Mouse (Mus musculus): ENCODE measurements around the gene Gabarapl1. TPM values are rescaled to one million over a fixed set of nuclear protein-coding genes. Genes with fewer than 3 reads are reported as not detected.

The Gabarapl1 gene
- polyA plus RNA-seq, 2 experiments, result 8.2 to 19.2 TPM

DNA sequence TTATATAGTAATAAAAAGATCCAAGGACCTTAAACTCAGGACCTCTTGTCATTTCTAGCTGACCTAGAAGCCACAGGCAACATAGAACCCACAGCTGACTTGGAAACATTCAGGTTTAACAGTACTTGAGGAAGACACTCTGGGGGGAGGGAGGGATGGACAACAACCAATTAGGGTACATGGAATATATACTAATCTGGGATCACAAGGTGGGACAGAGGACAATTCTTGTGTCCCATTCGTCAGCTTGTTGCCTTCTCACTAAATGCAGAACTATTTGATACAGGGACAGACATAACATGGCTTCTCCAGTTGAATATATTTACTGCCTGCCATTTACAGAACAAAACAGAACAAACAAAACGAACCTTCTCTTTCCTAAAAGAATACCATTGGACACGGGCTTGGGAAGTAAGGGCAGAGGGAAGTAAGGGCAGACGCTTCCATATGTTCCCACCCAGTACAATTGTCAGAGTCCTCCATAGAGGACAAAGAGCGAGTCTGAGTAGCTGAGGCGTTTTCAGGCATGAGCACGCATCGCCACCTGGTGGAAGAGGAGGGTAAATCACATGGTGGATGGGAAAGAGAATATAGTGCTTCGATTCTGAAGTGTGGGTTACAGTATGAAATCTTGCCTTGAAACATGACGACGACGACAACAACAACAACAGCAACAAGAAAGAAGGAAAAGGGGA, 26.1 kb downstream of the Gabarapl1 start:
- Histone ChIP-seq H3K4me2 (ENCODE audit: low read depth) (no peak overlapping the region), H3K27me3 (ENCODE audit: control insufficient read depth, insufficient read depth, low read length) (no peaks in the 10 kb centered on the region), H3K9me3 (ENCODE audit: control insufficient read depth, low read length) (no peaks in the 10 kb centered on the region), H3K36me3 (replicated peaks; ENCODE audit: control insufficient read depth, insufficient read depth, low read depth) (no peaks in the 10 kb centered on the region), H3K4me1 (replicated peaks; ENCODE audit: control insufficient read depth in 2 of 2, insufficient read depth in 2 of 2, low read length in 1 of 2) (peaks cover 4 to 13% of the 10 kb centered on the region in 2 experiments; a peak in 3 of 4 replicates), H3K9ac (replicated peaks) (no peak overlapping the region), H3K27ac (no peak overlapping the region), H3K4me3 (ENCODE audit: insufficient read depth in 1 of 2, low read depth in 2 of 2, low read length in 2 of 2) (no peak overlapping the region)
- TF ChIP-seq EP300 (IDR thresholded peaks at IDR 0.05; ENCODE audit: low read depth), result no peak
- TF ChIP-seq CTCF (IDR thresholded peaks at IDR 0.05; ENCODE audit: low read depth), result peak; percentile 95
- WGBS (ENCODE audit: insufficient replicate concordance), result 10% methylated on average over 12 of the region's 12 CpGs
- DNase-seq (ENCODE audit: low read depth in 3 of 3, low spot score in 3 of 3), result peak; percentile 30 to 58 (median 37)
- ATAC-seq (ENCODE audit: insufficient read depth), result peak; percentile 54

DNA sequence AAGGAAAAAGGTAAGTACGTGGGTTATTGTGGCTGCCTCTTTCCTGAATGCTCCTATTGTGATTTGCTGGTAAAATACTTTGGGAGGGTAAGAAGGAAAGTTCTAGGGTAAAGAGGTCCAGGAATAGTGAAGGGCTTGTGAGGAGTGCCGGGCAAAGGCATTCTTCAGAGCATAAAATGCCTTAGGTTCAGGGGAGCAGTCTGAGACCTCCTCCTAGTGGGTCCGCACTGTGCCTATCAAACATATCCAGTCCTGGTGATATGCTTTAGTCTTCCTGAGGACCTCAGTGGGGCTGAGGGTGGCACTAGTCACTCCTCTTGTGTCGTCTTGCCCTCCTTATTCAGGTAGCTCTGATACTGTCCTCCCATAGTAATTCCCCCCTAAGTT, 26.7 kb downstream of the Gabarapl1 start:
- H3K36me3 ChIP-seq (replicated peaks; ENCODE audit: control insufficient read depth, insufficient read depth, low read depth), result no peaks in the 10 kb centered on the region
- H3K27ac ChIP-seq, result no peak overlapping the region
- no peak overlapping the region for H3K4me2 ChIP-seq (ENCODE audit: low read depth)
- DNase-seq (ENCODE audit: low read depth in 3 of 3, low spot score in 3 of 3) (no peak), ATAC-seq (ENCODE audit: insufficient read depth) (no peak)
- WGBS (ENCODE audit: insufficient replicate concordance), result 41% methylated on average over 4 of the region's 4 CpGs
- no peak overlapping the region for H3K9ac ChIP-seq (replicated peaks)
- no peak overlapping the region for H3K4me3 ChIP-seq (ENCODE audit: insufficient read depth in 1 of 2, low read depth in 2 of 2, low read length in 2 of 2)
- TF ChIP-seq CTCF (IDR thresholded peaks at IDR 0.05; ENCODE audit: low read depth) (no peak), EP300 (IDR thresholded peaks at IDR 0.05; ENCODE audit: low read depth) (no peak)
- no peaks in the 10 kb centered on the region for H3K27me3 ChIP-seq (ENCODE audit: control insufficient read depth, insufficient read depth, low read length)
- peaks cover 4 to 13% of the 10 kb centered on the region in 2 experiments; a peak in 3 of 4 replicates for H3K4me1 ChIP-seq (replicated peaks; ENCODE audit: control insufficient read depth in 2 of 2, insufficient read depth in 2 of 2, low read length in 1 of 2)
- H3K9me3 ChIP-seq (ENCODE audit: control insufficient read depth, low read length), result no peaks in the 10 kb centered on the region

DNA sequence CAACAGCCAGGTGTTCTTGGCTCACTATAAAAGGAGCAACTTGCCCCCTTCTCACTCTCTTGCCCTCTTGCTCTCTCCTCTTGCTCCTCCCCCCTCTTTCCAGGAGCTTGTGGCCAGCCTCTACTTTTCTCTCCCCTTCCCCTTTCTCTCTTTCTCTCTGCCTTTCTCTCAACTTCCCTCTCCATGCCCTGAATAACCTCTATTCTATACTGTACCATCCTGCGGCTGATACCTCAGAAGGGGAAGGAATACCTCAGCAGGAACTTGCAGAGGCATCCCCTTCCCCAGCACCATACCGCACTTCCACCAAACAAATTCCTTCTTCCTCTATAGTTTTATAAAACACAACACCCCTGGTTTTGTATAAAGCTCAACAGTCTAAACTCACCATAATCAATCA, 32.3 kb downstream of the Gabarapl1 start:
- Histone ChIP-seq H3K9me3 (ENCODE audit: control insufficient read depth, low read length) (no peaks in the 10 kb centered on the region), H3K36me3 (replicated peaks; ENCODE audit: control insufficient read depth, insufficient read depth, low read depth) (no peaks in the 10 kb centered on the region), H3K9ac (replicated peaks) (no peak overlapping the region), H3K4me3 (ENCODE audit: insufficient read depth in 1 of 2, low read depth in 2 of 2, low read length in 2 of 2) (no peak overlapping the region), H3K27me3 (ENCODE audit: control insufficient read depth, insufficient read depth, low read length) (no peaks in the 10 kb centered on the region), H3K4me1 (replicated peaks; ENCODE audit: control insufficient read depth in 2 of 2, insufficient read depth in 2 of 2, low read length in 1 of 2) (no peaks in the 10 kb centered on the region), H3K27ac (no peak overlapping the region), H3K4me2 (ENCODE audit: low read depth) (no peak overlapping the region)
- WGBS (ENCODE audit: insufficient replicate concordance), result 21% methylated on average over 2 of the region's 2 CpGs
- no peak for TF ChIP-seq CTCF (IDR thresholded peaks at IDR 0.05; ENCODE audit: low read depth)
- DNase-seq (ENCODE audit: low read depth in 3 of 3, low spot score in 3 of 3) (no peak), ATAC-seq (ENCODE audit: insufficient read depth) (no peak)

DNA sequence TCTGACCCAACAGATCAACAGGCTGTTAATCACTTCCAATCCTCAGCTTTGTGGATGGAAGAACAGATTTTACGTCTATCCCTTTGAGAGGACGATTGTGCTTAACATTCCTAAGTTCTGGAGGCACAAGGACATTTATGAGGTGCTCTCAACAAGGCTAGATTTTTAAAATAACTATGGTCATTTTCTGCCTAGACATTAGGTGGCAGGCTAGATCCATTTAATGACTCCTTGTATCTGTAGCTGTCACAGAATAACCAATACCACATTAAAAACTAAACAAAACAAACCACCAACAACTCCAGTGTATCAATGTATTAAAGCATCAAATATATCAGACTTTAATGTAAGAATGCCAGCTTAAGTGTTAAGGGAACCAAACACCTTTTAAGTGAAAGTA, 42.4 kb downstream of the Gabarapl1 start:
- Histone ChIP-seq H3K9me3 (ENCODE audit: control insufficient read depth, low read length) (no peaks in the 10 kb centered on the region), H3K27ac (no peak overlapping the region), H3K4me3 (ENCODE audit: insufficient read depth in 1 of 2, low read depth in 2 of 2, low read length in 2 of 2) (no peak overlapping the region), H3K36me3 (replicated peaks; ENCODE audit: control insufficient read depth, insufficient read depth, low read depth) (no peaks in the 10 kb centered on the region), H3K4me2 (ENCODE audit: low read depth) (no peak overlapping the region), H3K4me1 (replicated peaks; ENCODE audit: control insufficient read depth in 2 of 2, insufficient read depth in 2 of 2, low read length in 1 of 2) (no peaks in the 10 kb centered on the region), H3K27me3 (ENCODE audit: control insufficient read depth, insufficient read depth, low read length) (no peaks in the 10 kb centered on the region), H3K9ac (replicated peaks) (no peak overlapping the region)
- DNase-seq (ENCODE audit: low read depth in 3 of 3, low spot score in 3 of 3) (no peak), ATAC-seq (ENCODE audit: insufficient read depth) (no peak)
- WGBS (ENCODE audit: insufficient replicate concordance), result 2% methylated on average over 2 of the region's 2 CpGs
- no peak for TF ChIP-seq CTCF (IDR thresholded peaks at IDR 0.05; ENCODE audit: low read depth)
- no peak for TF ChIP-seq EP300 (IDR thresholded peaks at IDR 0.05; ENCODE audit: low read depth)

DNA sequence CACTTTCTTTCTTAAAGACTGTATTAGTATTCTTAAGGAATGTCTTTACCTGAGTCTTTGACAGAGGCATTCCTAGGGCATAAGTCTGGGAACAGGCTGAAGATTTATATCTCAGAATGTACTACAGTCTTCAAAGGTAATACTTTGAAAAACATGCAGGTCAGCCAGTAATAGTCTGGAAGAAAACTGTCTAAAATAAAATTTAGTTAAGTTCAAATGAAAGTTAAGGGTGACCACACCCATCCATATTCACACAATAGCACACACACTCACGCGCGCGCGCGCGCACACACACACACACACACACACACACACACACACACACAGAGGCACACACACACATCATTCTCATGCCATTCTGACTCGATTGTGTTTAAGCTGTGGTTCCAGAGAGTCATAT, 44.6 kb downstream of the Gabarapl1 start, which contains the start of gene Klre1:
TSS of gene Klre1 (plus strand) at position 301 of the 400 bp plus-strand sequence.
- WGBS (ENCODE audit: insufficient replicate concordance), result 90% methylated on average over 8 of the region's 8 CpGs
- Histone ChIP-seq H3K9me3 (ENCODE audit: control insufficient read depth, low read length) (no peaks in the 10 kb centered on the region), H3K4me1 (replicated peaks; ENCODE audit: control insufficient read depth in 2 of 2, insufficient read depth in 2 of 2, low read length in 1 of 2) (no peaks in the 10 kb centered on the region), H3K4me3 (ENCODE audit: insufficient read depth in 1 of 2, low read depth in 2 of 2, low read length in 2 of 2) (no peak within 1 kb of the TSS), H3K4me2 (ENCODE audit: low read depth) (no peak within 1 kb of the TSS), H3K9ac (replicated peaks) (no peak within 1 kb of the TSS), H3K27ac (no peak within 1 kb of the TSS), H3K27me3 (ENCODE audit: control insufficient read depth, insufficient read depth, low read length) (no peaks in the 10 kb centered on the region), H3K36me3 (replicated peaks; ENCODE audit: control insufficient read depth, insufficient read depth, low read depth) (no peaks in the 10 kb centered on the region)
- DNase-seq (ENCODE audit: low read depth in 3 of 3, low spot score in 3 of 3), result no peak
- ATAC-seq (ENCODE audit: insufficient read depth), result no peak
- no peak for TF ChIP-seq CTCF (IDR thresholded peaks at IDR 0.05; ENCODE audit: low read depth)
- no peak for TF ChIP-seq EP300 (IDR thresholded peaks at IDR 0.05; ENCODE audit: low read depth)

All from liver, embryonic 14.5 days (tissue).